Mouse (Mus musculus) CH12.LX (cell line): ENCODE data around the gene Adss.

ENCODE experiments used
- CTCF ChIP-seq, 2 experiments: IDR thresholded peaks in 1 of 2; conservative IDR thresholded peaks in 1 of 2; 2 replicates each; pipeline ENCODE4 v1.5.1; 2011 to 2012; ENCODE audit warnings: low read depth in 2 of 2, low read length in 2 of 2, improper control_type of control experiment in 1 of 2, inconsistent platforms in 1 of 2, mild to moderate bottlenecking in 1 of 2, moderate library complexity in 1 of 2
- EP300 ChIP-seq: IDR thresholded peaks from 2 replicates; pipeline ENCODE4 v1.6.1; 2011; ENCODE audit warnings: low read length, improper control_type of control experiment
- ETS1 ChIP-seq: conservative IDR thresholded peaks from 2 replicates; pipeline ENCODE4 v1.6.1; 2012; ENCODE audit warnings: low read depth, mild to moderate bottlenecking, inconsistent platforms, low read length, improper control_type of control experiment, moderate library complexity
- HCFC1 ChIP-seq: IDR thresholded peaks from 2 replicates; pipeline ENCODE4 v1.6.1; 2012; ENCODE audit warnings: low read depth, mild to moderate bottlenecking, inconsistent platforms, low read length, improper control_type of control experiment
- IRF4 ChIP-seq: IDR thresholded peaks from 2 replicates; pipeline ENCODE4 v1.6.1; 2014; ENCODE audit warnings: low read depth, mild to moderate bottlenecking, inconsistent platforms, low read length, improper control_type of control experiment
- MEF2A ChIP-seq: IDR thresholded peaks from 2 replicates; pipeline ENCODE4 v1.6.1; 2014; ENCODE audit warnings: low read depth, mild to moderate bottlenecking, inconsistent platforms, low read length, improper control_type of control experiment, borderline replicate concordance
- POLR2A ChIP-seq: IDR thresholded peaks from 2 replicates; pipeline ENCODE4 v1.6.1; 2011; ENCODE audit warnings: low read depth, mild to moderate bottlenecking, improper control_type of control experiment, low read length
- SIN3A ChIP-seq: IDR thresholded peaks from 2 replicates; pipeline ENCODE4 v1.6.1; 2012; ENCODE audit warnings: low read length, improper control_type of control experiment, inconsistent platforms
- TCF12 ChIP-seq: IDR thresholded peaks from 2 replicates; pipeline ENCODE4 v1.6.1; 2014; ENCODE audit warnings: low read depth, mild to moderate bottlenecking, inconsistent platforms, low read length, improper control_type of control experiment
- USF1 ChIP-seq: IDR thresholded peaks from 2 replicates; pipeline ENCODE4 v1.6.1; 2014; ENCODE audit warnings: low read depth, mild to moderate bottlenecking, inconsistent platforms, low read length, improper control_type of control experiment
- ZC3H11A ChIP-seq: IDR thresholded peaks from 2 replicates; pipeline ENCODE4 v1.6.1; 2012; ENCODE audit warnings: low read depth, mild to moderate bottlenecking, inconsistent platforms, low read length, improper control_type of control experiment
- ZMIZ1 ChIP-seq: IDR thresholded peaks from 2 replicates; pipeline ENCODE4 v1.6.1; 2012; ENCODE audit warnings: low read depth, mild to moderate bottlenecking, inconsistent platforms, low read length, improper control_type of control experiment
- ZNF384 ChIP-seq: IDR thresholded peaks from 2 replicates; pipeline ENCODE4 v1.6.1; 2012; ENCODE audit warnings: low read depth, low read length, improper control_type of control experiment, inconsistent platforms

DNA sequence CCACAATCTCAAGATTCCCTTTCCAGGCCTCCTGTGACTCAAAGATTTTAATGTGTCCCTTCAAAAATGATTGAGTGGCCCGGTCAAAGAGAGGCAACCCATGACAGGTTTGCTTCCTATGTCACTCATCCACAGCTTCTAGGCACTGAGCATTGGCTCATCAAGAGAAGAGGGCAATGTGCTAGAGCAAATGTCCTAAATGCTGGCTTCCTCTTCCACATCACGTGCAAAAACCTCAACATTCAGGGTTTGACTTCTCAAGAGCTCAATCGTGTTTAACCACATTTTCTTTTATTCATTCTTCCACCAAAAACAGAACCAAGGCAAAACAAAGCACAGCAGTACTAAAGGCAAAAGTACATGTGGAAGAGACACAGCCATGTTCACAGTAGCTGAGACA, 64.3 kb downstream of the Adss start:
- TF ChIP-seq ETS1: no peak
- TF ChIP-seq CTCF (conservative IDR thresholded peaks at IDR 0.05 in 1 of 2, IDR thresholded peaks at IDR 0.05 in 1 of 2; ENCODE audit: low read depth in 2 of 2, low read length in 2 of 2): no peak
- no peak for TF ChIP-seq EP300
- TF ChIP-seq POLR2A: no peak
- TF ChIP-seq ZC3H11A: no peak
- no peak for TF ChIP-seq TCF12
- no peak for TF ChIP-seq IRF4
- no peak for TF ChIP-seq ZMIZ1
- TF ChIP-seq MEF2A: no peak
- no peak for TF ChIP-seq ZNF384
- TF ChIP-seq USF1: no peak
- no peak for TF ChIP-seq HCFC1
- TF ChIP-seq SIN3A: no peak
